Mouse (Mus musculus) splenic B cell, adult 2 months (primary cell): ENCODE measurements around the gene L3hypdh.
A peak's percentile ranks its signal among the peaks of the same experiment; 100 is the strongest.

Experiments used
- DNase-seq: peaks from one replicate; pipeline ENCODE4 v3.0.0-alpha.2; 2011; ENCODE audit warnings: low read depth, low spot score
- H3K27me3 ChIP-seq: 2 replicates; pipeline ENCODE4 v1.6.1; 2012; ENCODE audit warnings: mild to moderate bottlenecking, low read length, moderate library complexity, mixed read lengths; ENCODE audit not compliant: control insufficient read depth, poor library complexity, insufficient read depth, severe bottlenecking
- H3K36me3 ChIP-seq: 2 replicates; pipeline ENCODE4 v1.6.1; 2012; ENCODE audit warnings: mild to moderate bottlenecking, low read length, moderate library complexity, mixed read lengths; ENCODE audit not compliant: control insufficient read depth, poor library complexity, insufficient read depth, severe bottlenecking

The L3hypdh gene

GRCm38 (mm10) chr12:72085329-72086165, at the start of gene L3hypdh, which contains the start of gene Jkamp:
Gene L3hypdh, minus strand, starts transcription at chr12:72085439.
Gene Jkamp, plus strand, starts transcription at chr12:72085589.
- Histone ChIP-seq H3K36me3 (no peaks in the 10 kb centered on the region; the same call in 1 of the 2 replicates), H3K27me3 (no peaks in the 10 kb centered on the region; the same call in 1 of the 2 replicates)
- DNase-seq: peak; percentile 100

GRCm38 (mm10) chr12:72129203-72129602, 44.0 kb upstream of the L3hypdh start:
- no peaks in the 10 kb centered on the region for H3K27me3 ChIP-seq
- no peak for DNase-seq
- H3K36me3 ChIP-seq: no peaks in the 10 kb centered on the region

- DNase-seq: no peak
- Histone ChIP-seq H3K27me3 (no peaks in the 10 kb centered on the region), H3K36me3 (no peaks in the 10 kb centered on the region)
Measured at GRCm38 (mm10) chr12:72115686-72116345, 30.6 kb upstream of the L3hypdh start.

- H3K27me3 ChIP-seq: no peaks in the 10 kb centered on the region
- no peaks in the 10 kb centered on the region for H3K36me3 ChIP-seq
- DNase-seq: no peak
Measured at GRCm38 (mm10) chr12:72115126-72115525, 29.9 kb upstream of the L3hypdh start.

GRCm38 (mm10) chr12:72104525-72105281, 19.5 kb upstream of the L3hypdh start:
- no peaks in the 10 kb centered on the region; the same call in 1 of the 2 replicates for H3K27me3 ChIP-seq

GRCm38 (mm10) chr12:72104027-72104426, 18.8 kb upstream of the L3hypdh start:
- no peaks in the 10 kb centered on the region; the same call in 1 of the 2 replicates for H3K27me3 ChIP-seq
- no peaks in the 10 kb centered on the region for H3K36me3 ChIP-seq
- DNase-seq: no peak

More at GRCm38 (mm10) chr12:72104525-72105281, 19.5 kb upstream of the L3hypdh start:
- DNase-seq: peak; percentile 73
- H3K36me3 ChIP-seq: no peaks in the 10 kb centered on the region

GRCm38 (mm10) chr12:72102776-72103175, 17.5 kb upstream of the L3hypdh start:
- Histone ChIP-seq H3K27me3 (no peaks in the 10 kb centered on the region; the same call in 1 of the 2 replicates), H3K36me3 (no peaks in the 10 kb centered on the region)
- DNase-seq: no peak

- DNase-seq: no peak
- peaks cover 1% of the 10 kb centered on the region for H3K36me3 ChIP-seq
- no peaks in the 10 kb centered on the region; the same call in 1 of the 2 replicates for H3K27me3 ChIP-seq
Measured at GRCm38 (mm10) chr12:72096966-72097365, 11.7 kb upstream of the L3hypdh start.

GRCm38 (mm10) chr12:72089802-72090201, 4.6 kb upstream of the L3hypdh start:
- DNase-seq: no peak
- Histone ChIP-seq H3K27me3 (no peaks in the 10 kb centered on the region), H3K36me3 (peaks cover 1% of the 10 kb centered on the region)

- DNase-seq: no peak
Measured at GRCm38 (mm10) chr12:72086166-72086825, 1.1 kb upstream of the L3hypdh start.

GRCm38 (mm10) chr12:72085024-72085328, 263 bp downstream of the L3hypdh start:
- Histone ChIP-seq H3K27me3 (no peaks in the 10 kb centered on the region; the same call in 1 of the 2 replicates), H3K36me3 (no peaks in the 10 kb centered on the region; the same call in 1 of the 2 replicates)
- no peak for DNase-seq

More at GRCm38 (mm10) chr12:72086166-72086825, 1.1 kb upstream of the L3hypdh start:
- H3K36me3 ChIP-seq: no peaks in the 10 kb centered on the region; the same call in 1 of the 2 replicates
- H3K27me3 ChIP-seq: no peaks in the 10 kb centered on the region; the same call in 1 of the 2 replicates

GRCm38 (mm10) chr12:72084261-72085023, 797 bp downstream of the L3hypdh start:
- Histone ChIP-seq H3K27me3 (no peaks in the 10 kb centered on the region; the same call in 1 of the 2 replicates), H3K36me3 (no peaks in the 10 kb centered on the region)
- no peak for DNase-seq

GRCm38 (mm10) chr12:72083265-72083664, 2.0 kb downstream of the L3hypdh start:
- H3K36me3 ChIP-seq: no peaks in the 10 kb centered on the region
- DNase-seq: no peak
- no peaks in the 10 kb centered on the region; the same call in 1 of the 2 replicates for H3K27me3 ChIP-seq
